Mouse (Mus musculus): ENCODE data around the gene Eml1. TPM values are rescaled to one million over a fixed set of nuclear protein-coding genes. Genes with fewer than 3 reads are reported as not detected.

The Eml1 gene
- total RNA-seq, 1 experiment, result 4.2 TPM

DNA sequence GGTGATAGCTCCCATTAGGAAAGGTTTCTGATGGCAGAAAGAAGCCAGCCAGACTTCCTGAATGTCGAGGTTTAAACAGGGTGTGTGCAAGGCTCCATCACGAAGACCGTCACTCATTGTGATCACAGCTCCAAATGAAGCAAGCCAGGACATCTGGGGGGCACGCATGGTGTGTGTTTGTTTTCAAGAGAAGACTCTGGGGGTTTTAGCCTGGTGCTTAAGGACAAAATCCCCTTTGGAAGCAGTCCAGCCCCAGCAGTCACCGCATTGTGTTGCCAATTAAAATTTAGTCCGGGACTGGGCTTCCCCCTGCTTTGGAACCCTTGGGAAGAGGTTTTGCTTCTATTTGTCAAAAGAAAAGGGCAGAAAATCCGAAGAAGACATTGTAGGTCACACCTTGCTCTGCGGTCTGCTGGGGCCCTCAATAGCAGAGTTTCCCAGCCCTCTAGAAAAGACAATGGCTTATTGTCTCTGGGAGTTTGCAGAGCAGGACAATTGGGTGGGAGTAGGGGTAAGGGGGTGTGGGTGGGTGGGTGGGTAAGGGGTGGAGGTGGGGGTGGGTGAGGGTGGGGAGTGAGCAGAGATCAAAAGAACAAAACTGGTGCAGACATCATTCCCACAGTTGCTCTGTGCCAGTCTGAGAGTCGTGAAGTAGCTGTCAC is 110.1 kb downstream of the Eml1 start:
- Histone ChIP-seq H3K36me3 (ENCODE audit: control insufficient read depth, insufficient read depth, low read length, poor library complexity, severe bottlenecking) (no peaks in the 10 kb centered on the region), H3K9me3 (ENCODE audit: control insufficient read depth, insufficient read depth, low read depth, low read length) (no peaks in the 10 kb centered on the region), H3K4me3 (ENCODE audit: insufficient read depth in 1 of 2, low read depth in 1 of 2, low read length in 2 of 2, poor library complexity in 1 of 2, severe bottlenecking in 1 of 2) (no peak overlapping the region), H3K27ac (ENCODE audit: insufficient read depth, low read depth, low read length, poor library complexity, severe bottlenecking) (no peak overlapping the region), H3K4me1 (ENCODE audit: control insufficient read depth in 2 of 2, insufficient read depth in 2 of 2, low read length in 2 of 2, poor library complexity in 1 of 2) (peaks cover 2 to 3% of the 10 kb centered on the region in 2 experiments; a peak in 3 of 4 replicates), H3K9ac (ENCODE audit: insufficient read depth, low read depth, low read length, poor library complexity, severe bottlenecking) (no peak overlapping the region)
- TF ChIP-seq MAFK (IDR thresholded peaks at IDR 0.05; ENCODE audit: insufficient read depth, low read depth, low read length) (no peak), CHD2 (IDR thresholded peaks at IDR 0.05; ENCODE audit: low read depth, low read length) (no peak), ZC3H11A (IDR thresholded peaks at IDR 0.05; ENCODE audit: borderline replicate concordance, low read depth, low read length) (no peak), ZNF384 (IDR thresholded peaks at IDR 0.05; ENCODE audit: low read depth, low read length) (no peak)
- in situ Hi-C loops (cut with MboI; ENCODE audit: low sequenced_read_pairs in 2 of 2, unreplicated experiment in 2 of 2), result loop anchor here in 1 of 2 experiments (25.0 kb wide), 1 partner anchor 119 kb away; the partner anchor contains the start of gene Eml1
- no peak for DNase-seq (ENCODE audit: low read depth, low spot score)

DNA sequence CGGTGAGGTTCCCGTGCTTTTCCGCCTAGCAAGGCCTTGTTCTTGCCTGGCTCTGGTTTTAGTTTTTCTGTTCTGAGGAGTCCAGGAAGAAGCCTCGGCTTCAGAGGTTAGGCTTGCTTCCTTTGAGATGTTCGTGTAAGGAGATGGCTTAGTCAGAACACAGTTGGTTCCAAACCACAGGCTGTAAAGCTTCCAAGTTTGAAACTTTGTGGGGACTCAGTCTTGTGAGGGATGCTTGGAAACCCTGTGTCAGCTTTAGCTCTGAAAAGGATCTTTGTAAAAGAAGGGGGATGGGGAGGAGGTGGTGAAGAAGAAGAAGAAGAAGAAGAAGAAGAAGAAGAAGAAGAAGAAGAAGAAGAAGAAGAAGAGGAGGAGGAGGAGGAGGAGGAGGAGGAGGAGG is 118.3 kb downstream of the Eml1 start:
- Histone ChIP-seq H3K27ac (ENCODE audit: insufficient read depth, low read depth, low read length, poor library complexity, severe bottlenecking) (no peak overlapping the region), H3K36me3 (ENCODE audit: control insufficient read depth, insufficient read depth, low read length, poor library complexity, severe bottlenecking) (no peaks in the 10 kb centered on the region), H3K4me1 (ENCODE audit: control insufficient read depth in 2 of 2, insufficient read depth in 2 of 2, low read length in 2 of 2, poor library complexity in 1 of 2) (peaks cover 0 to 2% of the 10 kb centered on the region in 2 experiments; a peak in 1 of 4 replicates), H3K9me3 (ENCODE audit: control insufficient read depth, insufficient read depth, low read depth, low read length) (no peaks in the 10 kb centered on the region), H3K9ac (ENCODE audit: insufficient read depth, low read depth, low read length, poor library complexity, severe bottlenecking) (no peak overlapping the region), H3K4me3 (ENCODE audit: insufficient read depth in 1 of 2, low read depth in 1 of 2, low read length in 2 of 2, poor library complexity in 1 of 2, severe bottlenecking in 1 of 2) (no peak overlapping the region)
- DNase-seq (ENCODE audit: low read depth, low spot score), result no peak
- in situ Hi-C loops (cut with MboI; ENCODE audit: low sequenced_read_pairs in 2 of 2, unreplicated experiment in 2 of 2), result loop anchor here in 1 of 2 experiments (25.0 kb wide), 1 partner anchor 127 kb away; the partner anchor contains the start of gene Eml1
- no peak for TF ChIP-seq MAFK (IDR thresholded peaks at IDR 0.05; ENCODE audit: insufficient read depth, low read depth, low read length)
- no peak for TF ChIP-seq CHD2 (IDR thresholded peaks at IDR 0.05; ENCODE audit: low read depth, low read length)
- TF ChIP-seq ZNF384 (IDR thresholded peaks at IDR 0.05; ENCODE audit: low read depth, low read length), result no peak
- TF ChIP-seq HCFC1 (IDR thresholded peaks at IDR 0.05; ENCODE audit: borderline replicate concordance, insufficient read depth, low read length), result no peak
- TF ChIP-seq ZC3H11A (IDR thresholded peaks at IDR 0.05; ENCODE audit: borderline replicate concordance, low read depth, low read length), result no peak

DNA sequence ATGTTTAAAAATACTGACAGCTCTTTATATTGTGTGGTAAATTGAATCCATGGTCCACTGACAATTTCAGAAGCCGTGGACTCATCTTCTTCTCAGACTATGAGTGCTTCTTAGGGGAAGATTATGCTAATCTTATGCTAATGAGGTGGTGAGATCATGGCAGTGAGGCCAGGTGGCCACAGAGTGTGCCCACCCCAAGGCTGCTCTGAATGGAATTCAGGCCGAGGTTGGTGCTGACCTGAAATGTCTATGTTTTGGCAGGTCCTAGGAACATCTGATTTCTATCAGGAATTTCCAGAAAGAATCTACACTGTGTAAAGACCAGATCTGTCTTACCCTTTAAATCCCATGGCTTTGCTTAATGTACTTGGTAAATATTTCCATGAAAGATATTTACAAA is 119.0 kb downstream of the Eml1 start:
- Histone ChIP-seq H3K4me3 (ENCODE audit: insufficient read depth in 1 of 2, low read depth in 1 of 2, low read length in 2 of 2, poor library complexity in 1 of 2, severe bottlenecking in 1 of 2) (no peak overlapping the region), H3K9me3 (ENCODE audit: control insufficient read depth, insufficient read depth, low read depth, low read length) (no peaks in the 10 kb centered on the region), H3K9ac (ENCODE audit: insufficient read depth, low read depth, low read length, poor library complexity, severe bottlenecking) (no peak overlapping the region), H3K4me1 (ENCODE audit: control insufficient read depth in 2 of 2, insufficient read depth in 2 of 2, low read length in 2 of 2, poor library complexity in 1 of 2) (peaks cover 0 to 3% of the 10 kb centered on the region in 2 experiments; a peak in 1 of 4 replicates), H3K27ac (ENCODE audit: insufficient read depth, low read depth, low read length, poor library complexity, severe bottlenecking) (no peak overlapping the region), H3K36me3 (ENCODE audit: control insufficient read depth, insufficient read depth, low read length, poor library complexity, severe bottlenecking) (no peaks in the 10 kb centered on the region)
- in situ Hi-C loops (cut with MboI; ENCODE audit: low sequenced_read_pairs in 2 of 2, unreplicated experiment in 2 of 2), result loop anchor here in 1 of 2 experiments (25.0 kb wide), 1 partner anchor 127 kb away; the partner anchor contains the start of gene Eml1
- TF ChIP-seq ZC3H11A (IDR thresholded peaks at IDR 0.05; ENCODE audit: borderline replicate concordance, low read depth, low read length) (no peak), CHD2 (IDR thresholded peaks at IDR 0.05; ENCODE audit: low read depth, low read length) (no peak), MAFK (IDR thresholded peaks at IDR 0.05; ENCODE audit: insufficient read depth, low read depth, low read length) (no peak), HCFC1 (IDR thresholded peaks at IDR 0.05; ENCODE audit: borderline replicate concordance, insufficient read depth, low read length) (no peak), ZNF384 (IDR thresholded peaks at IDR 0.05; ENCODE audit: low read depth, low read length) (no peak)
- DNase-seq (ENCODE audit: low read depth, low spot score), result no peak

DNA sequence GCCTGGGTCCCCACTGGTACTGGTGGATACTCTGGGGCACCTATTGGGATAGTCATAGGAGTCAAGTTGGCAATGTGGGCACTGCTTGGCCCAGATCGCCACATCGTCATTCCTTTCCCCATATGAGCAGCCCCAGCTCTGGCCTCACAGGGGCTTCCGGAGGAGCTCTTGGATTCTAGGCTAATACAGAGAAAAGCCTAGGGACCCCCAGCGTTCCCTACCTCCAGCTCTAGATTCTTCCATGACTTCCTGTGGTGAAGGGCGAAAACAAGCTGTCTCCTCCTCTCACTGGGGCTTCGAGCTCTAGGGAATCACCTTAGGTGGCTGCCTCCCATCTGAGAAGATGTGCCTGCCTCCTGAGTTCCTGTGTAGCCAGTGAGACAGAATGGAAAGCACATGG is 119.6 kb downstream of the Eml1 start:
- no peaks in the 10 kb centered on the region for H3K9me3 ChIP-seq (ENCODE audit: control insufficient read depth, insufficient read depth, low read depth, low read length)
- H3K9ac ChIP-seq (ENCODE audit: insufficient read depth, low read depth, low read length, poor library complexity, severe bottlenecking), result no peak overlapping the region
- DNase-seq (ENCODE audit: low read depth, low spot score), result no peak
- TF ChIP-seq ZNF384 (IDR thresholded peaks at IDR 0.05; ENCODE audit: low read depth, low read length) (no peak), CHD2 (IDR thresholded peaks at IDR 0.05; ENCODE audit: low read depth, low read length) (no peak), HCFC1 (IDR thresholded peaks at IDR 0.05; ENCODE audit: borderline replicate concordance, insufficient read depth, low read length) (no peak), MAFK (IDR thresholded peaks at IDR 0.05; ENCODE audit: insufficient read depth, low read depth, low read length) (no peak), ZC3H11A (IDR thresholded peaks at IDR 0.05; ENCODE audit: borderline replicate concordance, low read depth, low read length) (no peak)
- H3K36me3 ChIP-seq (ENCODE audit: control insufficient read depth, insufficient read depth, low read length, poor library complexity, severe bottlenecking), result no peaks in the 10 kb centered on the region
- in situ Hi-C loops (cut with MboI; ENCODE audit: low sequenced_read_pairs in 2 of 2, unreplicated experiment in 2 of 2), result loop anchor here in 1 of 2 experiments (25.0 kb wide), 1 partner anchor 128 kb away; the partner anchor contains the start of gene Eml1
- H3K4me1 ChIP-seq (ENCODE audit: control insufficient read depth in 2 of 2, insufficient read depth in 2 of 2, low read length in 2 of 2, poor library complexity in 1 of 2), result peaks cover 0 to 3% of the 10 kb centered on the region in 2 experiments; a peak in 1 of 4 replicates
- no peak overlapping the region for H3K27ac ChIP-seq (ENCODE audit: insufficient read depth, low read depth, low read length, poor library complexity, severe bottlenecking)
- H3K4me3 ChIP-seq (ENCODE audit: insufficient read depth in 1 of 2, low read depth in 1 of 2, low read length in 2 of 2, poor library complexity in 1 of 2, severe bottlenecking in 1 of 2), result no peak overlapping the region
